Mouse (Mus musculus) left cerebral cortex, adult 8-10 months (tissue): ENCODE measurements at regions not wholly inside any gene's neighbourhood (a gene's known extent, or its start where the extent isn't known, plus 50 kb on each side); places are given as distances from the start of the nearest gene placed in this dataset.

Source experiments
- DNase-seq, 2 experiments: peaks; one replicate each; pipeline ENCODE4 v3.0.0; 2022; ENCODE audit warnings: low spot score in 2 of 2

- DNase-seq, result no peak
These were observed 166.0 kb upstream of the Rnf219 start for GRCm38 (mm10) chr14:104688440-104688839.

DNA sequence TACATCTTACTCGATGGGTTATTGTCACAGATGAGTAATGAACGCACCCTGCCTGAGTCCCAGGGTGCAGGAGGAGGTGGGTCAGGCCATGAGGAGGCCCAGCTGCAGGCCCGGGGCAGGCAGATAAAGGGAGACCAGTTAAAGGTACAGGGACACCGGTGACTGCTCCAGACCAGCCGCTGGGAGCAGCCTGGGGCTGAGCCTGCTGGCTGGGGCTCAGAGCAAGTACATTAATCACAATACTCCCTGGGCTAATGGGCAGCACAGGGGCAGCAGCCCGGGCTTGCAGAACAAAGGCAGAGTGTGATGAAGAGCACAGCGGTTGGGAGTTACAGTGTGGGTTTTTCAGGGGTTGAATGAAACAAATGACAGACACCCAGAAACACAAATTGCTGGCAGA is 154.4 kb upstream of the Rnf219 start:
- DNase-seq, result no peak

DNA sequence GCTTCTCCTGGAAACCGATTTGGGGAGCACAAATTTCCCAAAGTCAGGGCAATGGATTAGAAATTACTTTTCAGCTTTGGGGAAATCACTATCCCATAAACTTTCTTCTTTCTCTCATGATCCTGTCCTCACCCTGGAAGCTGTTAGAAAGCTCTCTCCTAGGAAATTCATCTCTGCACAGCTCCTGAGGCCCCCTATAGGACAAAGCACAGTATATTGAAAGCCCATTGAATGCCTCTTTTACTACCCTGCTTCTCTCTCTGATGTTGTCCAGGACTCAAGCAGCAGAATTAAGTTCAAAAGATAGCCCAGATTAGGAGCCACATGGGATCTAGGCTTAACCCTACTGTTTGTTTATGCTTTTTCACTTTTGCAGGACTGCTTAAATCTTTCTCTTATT is 139.3 kb upstream of the Rnf219 start:
- no peak for DNase-seq

- no peak for DNase-seq
These were observed 136.3 kb upstream of the Rnf219 start for GRCm38 (mm10) chr14:104658751-104659150.

DNA sequence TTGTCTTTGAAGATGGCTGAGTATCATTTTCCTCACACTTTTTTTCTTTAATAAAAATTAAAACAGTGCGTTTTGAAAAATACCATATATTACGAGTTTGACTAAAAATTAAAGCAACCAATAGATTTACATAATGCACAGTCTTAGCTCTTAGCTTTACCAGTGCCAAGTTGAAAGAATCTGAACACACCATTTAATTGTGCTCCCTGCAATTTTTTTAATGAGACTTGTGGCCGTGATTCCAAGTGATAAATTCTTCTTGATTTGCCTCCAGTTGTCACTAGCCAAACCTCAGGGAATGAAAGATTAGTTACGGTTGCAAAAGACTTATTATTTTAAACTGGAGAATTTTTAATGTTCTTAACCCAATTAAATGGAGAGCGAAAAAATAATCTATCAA is 127.5 kb upstream of the Rnf219 start:
- no peak for DNase-seq

DNA sequence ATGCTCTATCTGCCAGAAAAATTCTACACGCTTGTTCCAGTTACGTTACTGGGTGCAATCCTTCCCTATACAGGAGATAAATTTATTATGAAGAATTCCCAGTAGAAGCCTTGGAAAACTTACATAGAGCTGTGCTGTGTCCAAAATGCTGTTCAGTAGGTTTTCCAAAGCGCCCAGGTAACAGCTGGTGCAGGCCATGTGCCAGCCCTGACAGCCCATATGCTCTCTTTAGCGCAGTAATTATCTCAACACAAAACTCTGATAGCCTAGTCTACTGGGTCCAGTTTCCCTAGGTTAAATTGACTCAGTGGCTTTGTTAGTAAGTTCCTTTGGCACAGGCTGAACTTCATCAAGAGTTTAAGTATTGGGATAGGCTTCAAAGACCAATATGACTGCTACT is 122.2 kb upstream of the Rnf219 start:
- DNase-seq, result no peak

DNA sequence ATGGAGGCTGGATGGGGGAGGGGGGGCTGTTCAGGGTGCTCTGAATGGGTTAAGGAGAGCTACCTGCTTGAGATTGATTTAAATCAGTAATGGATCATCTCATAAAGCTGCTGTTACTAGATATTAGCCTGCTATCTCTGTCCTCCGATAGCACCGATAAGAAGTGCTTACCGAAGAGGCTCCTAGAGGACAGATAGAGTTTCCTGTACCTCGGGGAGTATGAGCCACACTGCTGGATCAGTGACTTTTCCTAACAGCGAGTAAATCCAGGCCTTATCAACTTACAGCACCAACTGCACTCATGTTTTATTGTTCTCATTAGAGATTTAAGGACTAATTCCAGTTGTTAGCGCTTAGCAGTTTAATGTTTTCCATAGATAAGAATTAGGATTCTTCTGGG is 120.3 kb upstream of the Rnf219 start:
- no peak for DNase-seq

- no peak for DNase-seq
These were observed 116.9 kb upstream of the Rnf219 start for GRCm38 (mm10) chr14:104639300-104639699.

DNA sequence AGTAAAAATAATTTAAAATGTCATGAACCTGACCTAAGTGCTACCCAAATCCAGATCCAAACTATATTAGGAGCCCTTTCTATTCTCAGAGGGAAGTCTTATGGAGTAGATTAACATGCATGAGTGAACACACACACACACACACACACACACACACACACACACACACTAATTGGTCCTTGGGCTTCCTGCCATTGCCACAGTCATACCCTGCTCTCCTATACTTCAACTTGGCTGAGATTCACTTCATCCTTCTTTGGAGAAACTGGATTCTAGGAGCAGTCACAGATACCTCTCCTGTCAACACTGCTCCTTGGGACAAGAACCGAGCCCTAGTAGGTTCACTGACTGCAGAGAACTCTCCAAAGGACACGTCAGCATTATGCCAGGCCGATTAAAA is 89.0 kb upstream of the Rnf219 start:
- DNase-seq, result no peak

- DNase-seq, result no peak
These were observed 87.9 kb upstream of the Rnf219 start for GRCm38 (mm10) chr14:104610378-104610777.

GRCm38 (mm10) chr14:104594851-104595250 is 72.4 kb upstream of the Rnf219 start:
- DNase-seq, result no peak
